Mouse (Mus musculus) cerebellum, adult 9-11 months (tissue): ENCODE results near the gene Sv2b.

Source experiments
- DNase-seq: peaks from one replicate; pipeline ENCODE4 v3.0.0; 2022

The Sv2b gene

GRCm38 (mm10) chr7:75077560-75078208, 231.4 kb downstream of the Sv2b start:
- no peak for DNase-seq
